In the genomic region with DNA sequence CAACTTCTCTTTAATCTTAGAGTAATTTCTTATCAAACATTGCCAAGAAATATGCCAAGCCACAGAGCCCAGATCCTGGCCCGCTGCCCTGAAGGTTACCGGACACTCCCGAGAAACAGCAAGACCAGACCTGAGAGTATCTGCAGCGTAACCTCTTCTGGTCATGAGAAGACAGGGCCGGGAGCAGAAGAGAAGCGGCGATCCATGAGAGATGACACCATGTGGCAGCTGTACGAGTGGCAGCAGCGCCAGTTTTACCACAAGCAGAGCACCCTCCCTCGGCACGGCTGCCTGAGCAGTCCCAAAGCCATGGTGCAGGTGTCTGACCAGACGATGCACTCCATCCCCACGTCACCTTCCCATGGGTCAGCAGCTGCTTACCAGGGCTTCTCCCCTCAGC, we compare ENCODE assay signal across 13 mouse cellular contexts.
A peak's percentile ranks its signal among the peaks of the same experiment; 100 is the strongest.
DNase-seq lines count a peak whose midpoint lies in the region; ATAC-seq lines count a peak whose summit lies in the region.
"Had no signal": no experiment of that assay in that cellular context is flagged by ENCODE, and none has a peak within 500 bp of the region (broad histone marks: within the 10 kb centered on the region; RNA-seq: fewer than 3 reads in every experiment).

No protein-coding gene starts in this region.

- H3K9me3 ChIP-seq in heart, embryonic 12.5 days (replicated peaks): no peaks in the 10 kb centered on the region
- H3K9me3 ChIP-seq: embryonic facial prominence, embryonic 15.5 days; midbrain, embryonic 13.5 days; neural tube, embryonic 15.5 days had no signal

- H3K4me3 ChIP-seq in heart, embryonic 12.5 days: no peak overlapping the region
- H3K4me3 ChIP-seq: embryonic facial prominence, embryonic 15.5 days; midbrain, embryonic 13.5 days; neural tube, embryonic 15.5 days had no signal

- H3K4me1 ChIP-seq in heart, embryonic 12.5 days (replicated peaks): peaks cover 27% of the 10 kb centered on the region

- peaks cover 34% of the 10 kb centered on the region for H3K36me3 ChIP-seq in heart, embryonic 12.5 days

- no peak overlapping the region for H3K4me2 ChIP-seq in heart, embryonic 12.5 days
- H3K4me2 ChIP-seq: embryonic facial prominence, embryonic 15.5 days; midbrain, embryonic 13.5 days; neural tube, embryonic 15.5 days had no signal

- no peak for DNase-seq in frontal cortex, postnatal 14 days (ENCODE audit: low spot score in 2 of 2)
- peak; percentile 51 for DNase-seq in testis, postnatal 10 days (ENCODE audit: low spot score)
- no peak for DNase-seq in testis, postnatal 14 days (ENCODE audit: low spot score)
- DNase-seq in cerebellum, postnatal 25 days: peak; percentile 34 to 55
- no peak for DNase-seq in urinary bladder, adult 2 months (ENCODE audit: low spot score)
- DNase-seq in lung, postnatal 4 days: no peak
- DNase-seq: heart, postnatal 14 days; kidney, adult 9 months had no signal

- H3K27ac ChIP-seq in heart, embryonic 12.5 days (ENCODE audit: poor library complexity, severe bottlenecking): no peak overlapping the region
- H3K27ac ChIP-seq: embryonic facial prominence, embryonic 15.5 days; midbrain, embryonic 13.5 days; neural tube, embryonic 15.5 days had no signal

- H3K27me3 ChIP-seq in heart, embryonic 12.5 days (replicated peaks): no peaks in the 10 kb centered on the region
- H3K27me3 ChIP-seq: embryonic facial prominence, embryonic 15.5 days; midbrain, embryonic 13.5 days; neural tube, embryonic 15.5 days had no signal

- peak; percentile 56 for ATAC-seq in frontal cortex, adult (ENCODE audit: low TSS enrichment)
- ATAC-seq in heart, embryonic 12.5 days (ENCODE audit: insufficient number of reproducible peaks, low FRiP score): no peak
- ATAC-seq: midbrain, embryonic 13.5 days had no signal

- no peak overlapping the region for H3K9ac ChIP-seq in heart, embryonic 12.5 days
- H3K9ac ChIP-seq: embryonic facial prominence, embryonic 15.5 days; midbrain, embryonic 13.5 days; neural tube, embryonic 15.5 days had no signal

- WGBS in heart, embryonic 12.5 days: 88% methylated on average over 13 of the region's 13 CpGs

Comparison
In these comparisons a context has a peak if more than half of its experiments do, and no peak if none do; other contexts are left out.
1. DNase-seq: peak in testis, postnatal 10 days (single experiment) and cerebellum, postnatal 25 days (2 of 2); none in frontal cortex, postnatal 14 days (0 of 2), testis, postnatal 14 days (single experiment), urinary bladder, adult 2 months (single experiment) and lung, postnatal 4 days (0 of 2).